Mouse (Mus musculus): ENCODE data around the gene Wee1. TPM values are rescaled to one million over a fixed set of nuclear protein-coding genes. Genes with fewer than 3 reads are reported as not detected.

Gene Wee1
- 3.8 and 7.9 TPM in 2 replicates for polyA plus RNA-seq (2014; fragmentation: Nextera tagmentation; extraction: Ambion mirVana)

GRCm38 (mm10) chr7:110121516-110122288 is at the start of gene Wee1:
Wee1 (plus strand) TSS chr7:110122046.
- DNase-seq: peak; percentile 99
- WGBS: under 1% methylated on average over 81 of the region's 81 CpGs

DNA sequence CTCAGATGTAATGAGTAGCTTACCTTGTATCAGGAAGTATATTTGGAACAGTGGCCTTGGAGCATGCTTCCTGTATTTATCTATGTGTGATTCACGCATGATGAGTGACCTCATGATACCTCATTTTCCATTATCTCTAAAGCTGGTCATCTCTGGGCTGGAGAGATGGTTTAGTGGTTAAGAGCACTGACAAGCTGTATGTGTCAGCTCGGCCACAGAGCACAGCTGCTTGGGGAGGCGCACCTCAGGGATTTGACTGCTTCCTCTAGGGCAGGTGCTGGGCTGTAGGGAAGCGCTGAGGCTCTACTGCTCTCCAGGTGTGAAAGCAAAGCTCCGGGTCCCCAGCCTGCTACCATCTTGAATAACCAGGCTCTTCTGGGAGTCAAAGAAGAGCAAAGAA is 43.7 kb upstream of the Wee1 start:
- Histone ChIP-seq H3K4me2 (ENCODE audit: low read length) (no peak overlapping the region), H3K27ac (replicated peaks; ENCODE audit: low read depth, low read length) (no peak overlapping the region), H3K4me3 (replicated peaks; ENCODE audit: low read depth, low read length) (no peak overlapping the region), H3K27me3 (ENCODE audit: control insufficient read depth, insufficient read depth, low read length) (no peaks in the 10 kb centered on the region), H3K9me3 (ENCODE audit: control insufficient read depth, low read length) (no peaks in the 10 kb centered on the region), H3K4me1 (ENCODE audit: control insufficient read depth, insufficient read depth, low read length) (no peaks in the 10 kb centered on the region), H3K36me3 (ENCODE audit: control insufficient read depth, insufficient read depth, low read length) (peaks cover 92% of the 10 kb centered on the region), H3K9ac (replicated peaks; ENCODE audit: low read length) (no peak overlapping the region)
- no peak for ATAC-seq (ENCODE audit: low FRiP score, low TSS enrichment)
- no peak for DNase-seq
- WGBS: 97% methylated on average over 5 of the region's 5 CpGs

More at GRCm38 (mm10) chr7:110121516-110122288, at the start of gene Wee1:
- Histone ChIP-seq H3K36me3 (ENCODE audit: control insufficient read depth, insufficient read depth, low read length) (no peaks in the 10 kb centered on the region), H3K4me2 (ENCODE audit: low read length) (peak within 1 kb of the TSS; percentile 87), H3K27me3 (ENCODE audit: control insufficient read depth, insufficient read depth, low read length) (no peaks in the 10 kb centered on the region), H3K27ac (replicated peaks; ENCODE audit: low read depth, low read length) (peak within 1 kb of the TSS; percentile 67), H3K9ac (replicated peaks; ENCODE audit: low read length) (peak within 1 kb of the TSS; percentile 59), H3K9me3 (ENCODE audit: control insufficient read depth, low read length) (no peaks in the 10 kb centered on the region), H3K4me1 (ENCODE audit: control insufficient read depth, insufficient read depth, low read length) (0 out of 2 replicates have a peak, but pooled peaks cover 2% of the 10 kb centered on the region), H3K4me3 (replicated peaks; ENCODE audit: low read depth, low read length) (peak within 1 kb of the TSS; percentile 83)
- peak; percentile 96 for ATAC-seq (ENCODE audit: low FRiP score, low TSS enrichment)

DNA sequence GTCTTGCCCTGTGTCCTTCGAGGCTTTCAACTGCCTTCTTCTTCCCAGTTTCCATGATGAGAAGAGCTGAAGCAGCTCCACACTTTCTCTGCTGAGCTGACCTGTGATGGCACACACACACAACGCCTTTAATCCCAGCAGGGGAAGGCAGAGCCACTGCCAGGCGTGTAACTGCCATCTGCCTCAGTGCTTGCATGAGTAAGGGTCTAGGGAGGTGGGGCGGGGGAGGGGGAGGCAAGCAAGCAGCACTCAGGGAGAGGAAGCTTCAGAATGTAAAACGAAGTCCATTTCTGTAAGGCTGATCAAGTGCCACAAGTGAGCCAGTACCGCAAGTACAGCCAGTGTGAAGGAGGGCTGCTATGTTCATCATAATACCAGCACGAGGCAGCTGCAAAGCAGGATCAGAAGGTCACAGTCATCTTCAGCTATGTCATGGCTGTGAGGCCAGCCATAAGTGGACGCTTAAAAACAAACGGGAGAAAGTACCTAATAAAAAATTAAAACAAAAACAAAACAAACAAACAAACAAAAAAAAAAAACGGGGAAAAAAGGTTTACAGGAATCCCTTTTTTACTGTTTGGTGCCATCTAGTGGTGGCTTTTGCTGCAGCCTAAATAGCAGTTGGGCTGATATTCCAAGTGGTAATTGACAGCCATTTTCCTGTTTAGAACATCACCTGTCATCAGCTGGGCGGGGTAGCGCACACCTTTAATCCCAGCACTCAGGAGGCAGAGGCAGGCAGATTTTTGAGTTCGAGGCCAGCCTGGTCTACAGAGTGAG is 38.3 kb upstream of the Wee1 start:
- H3K4me2 ChIP-seq (ENCODE audit: low read length): no peak overlapping the region
- ATAC-seq (ENCODE audit: low FRiP score, low TSS enrichment) (no peak; the same call in 1 of the 2 replicates), DNase-seq (peak; percentile 89)
- no peaks in the 10 kb centered on the region for H3K4me1 ChIP-seq (ENCODE audit: control insufficient read depth, insufficient read depth, low read length)
- no peak overlapping the region for H3K9ac ChIP-seq (replicated peaks; ENCODE audit: low read length)
- H3K4me3 ChIP-seq (replicated peaks; ENCODE audit: low read depth, low read length): no peak overlapping the region
- peaks cover 94% of the 10 kb centered on the region for H3K36me3 ChIP-seq (ENCODE audit: control insufficient read depth, insufficient read depth, low read length)
- H3K9me3 ChIP-seq (ENCODE audit: control insufficient read depth, low read length): no peaks in the 10 kb centered on the region
- H3K27me3 ChIP-seq (ENCODE audit: control insufficient read depth, insufficient read depth, low read length): no peaks in the 10 kb centered on the region
- no peak overlapping the region for H3K27ac ChIP-seq (replicated peaks; ENCODE audit: low read depth, low read length)
- WGBS: 74% methylated on average over 13 of the region's 13 CpGs

GRCm38 (mm10) chr7:110085217-110085616 is 36.6 kb upstream of the Wee1 start:
- Histone ChIP-seq H3K27ac (replicated peaks; ENCODE audit: low read depth, low read length) (no peak overlapping the region), H3K9me3 (ENCODE audit: control insufficient read depth, low read length) (no peaks in the 10 kb centered on the region), H3K36me3 (ENCODE audit: control insufficient read depth, insufficient read depth, low read length) (peaks cover 93% of the 10 kb centered on the region), H3K9ac (replicated peaks; ENCODE audit: low read length) (no peak overlapping the region), H3K4me1 (ENCODE audit: control insufficient read depth, insufficient read depth, low read length) (no peaks in the 10 kb centered on the region), H3K4me3 (replicated peaks; ENCODE audit: low read depth, low read length) (no peak overlapping the region), H3K27me3 (ENCODE audit: control insufficient read depth, insufficient read depth, low read length) (no peaks in the 10 kb centered on the region), H3K4me2 (ENCODE audit: low read length) (no peak overlapping the region)
- DNase-seq (no peak), ATAC-seq (ENCODE audit: low FRiP score, low TSS enrichment) (no peak)

DNA sequence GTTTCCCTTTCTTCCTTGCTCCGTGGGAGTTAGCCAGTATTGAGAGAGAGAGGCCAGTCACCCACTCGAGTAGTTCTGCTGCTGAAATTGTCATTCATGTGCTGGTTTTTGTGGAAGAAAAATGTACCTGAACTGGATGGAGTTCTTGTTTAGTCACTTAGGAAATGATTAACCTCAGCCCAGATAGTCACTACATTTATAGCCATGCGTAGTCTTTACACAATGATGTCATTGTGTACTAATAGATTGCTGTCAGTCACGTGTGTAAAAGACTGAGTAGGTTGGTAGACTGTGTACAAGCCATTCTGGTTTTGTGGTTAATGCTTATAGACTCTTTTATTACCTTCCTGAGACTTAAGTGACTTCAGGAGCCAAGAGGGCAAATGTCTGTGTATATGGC is 33.9 kb upstream of the Wee1 start:
- Histone ChIP-seq H3K36me3 (ENCODE audit: control insufficient read depth, insufficient read depth, low read length) (peaks cover 92% of the 10 kb centered on the region), H3K27me3 (ENCODE audit: control insufficient read depth, insufficient read depth, low read length) (no peaks in the 10 kb centered on the region), H3K27ac (replicated peaks; ENCODE audit: low read depth, low read length) (no peak overlapping the region), H3K9me3 (ENCODE audit: control insufficient read depth, low read length) (no peaks in the 10 kb centered on the region), H3K4me1 (ENCODE audit: control insufficient read depth, insufficient read depth, low read length) (no peaks in the 10 kb centered on the region), H3K9ac (replicated peaks; ENCODE audit: low read length) (no peak overlapping the region), H3K4me2 (ENCODE audit: low read length) (no peak overlapping the region), H3K4me3 (replicated peaks; ENCODE audit: low read depth, low read length) (no peak overlapping the region)
- WGBS: 87% methylated on average over 4 of the region's 4 CpGs
- ATAC-seq (ENCODE audit: low FRiP score, low TSS enrichment) (no peak), DNase-seq (no peak)

DNA sequence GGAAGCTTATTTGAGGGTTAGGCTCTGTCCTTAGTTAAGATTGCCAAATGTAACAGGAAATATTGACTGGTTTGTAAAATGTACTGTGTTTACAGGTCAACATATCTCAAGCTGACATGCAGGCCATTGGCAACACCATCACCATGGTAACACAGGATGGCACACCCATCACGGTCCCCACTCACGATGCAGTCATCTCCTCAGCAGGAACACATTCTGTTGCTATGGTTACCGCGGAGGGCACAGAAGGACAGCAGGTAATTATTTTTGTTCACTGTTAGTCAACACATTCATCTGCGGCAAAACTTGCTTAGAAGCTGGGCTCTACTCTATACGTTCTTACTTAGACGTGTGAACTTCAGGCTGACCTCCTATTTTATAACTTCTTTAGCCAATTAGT is 30.2 kb upstream of the Wee1 start:
- no peak overlapping the region for H3K4me2 ChIP-seq (ENCODE audit: low read length)
- no peaks in the 10 kb centered on the region for H3K4me1 ChIP-seq (ENCODE audit: control insufficient read depth, insufficient read depth, low read length)
- no peak overlapping the region for H3K9ac ChIP-seq (replicated peaks; ENCODE audit: low read length)
- H3K27ac ChIP-seq (replicated peaks; ENCODE audit: low read depth, low read length): no peak overlapping the region
- ATAC-seq (ENCODE audit: low FRiP score, low TSS enrichment): no peak
- H3K4me3 ChIP-seq (replicated peaks; ENCODE audit: low read depth, low read length): no peak overlapping the region
- peak; percentile 52 for DNase-seq
- no peaks in the 10 kb centered on the region for H3K9me3 ChIP-seq (ENCODE audit: control insufficient read depth, low read length)
- peaks cover 93% of the 10 kb centered on the region for H3K36me3 ChIP-seq (ENCODE audit: control insufficient read depth, insufficient read depth, low read length)
- 62% methylated on average over 7 of the region's 7 CpGs for WGBS
- no peaks in the 10 kb centered on the region for H3K27me3 ChIP-seq (ENCODE audit: control insufficient read depth, insufficient read depth, low read length)

GRCm38 (mm10) chr7:110096332-110096731 is 25.5 kb upstream of the Wee1 start:
- 91% methylated on average over 4 of the region's 4 CpGs for WGBS
- H3K36me3 ChIP-seq (ENCODE audit: control insufficient read depth, insufficient read depth, low read length): peaks cover 57% of the 10 kb centered on the region
- no peak overlapping the region for H3K9ac ChIP-seq (replicated peaks; ENCODE audit: low read length)
- no peak for ATAC-seq (ENCODE audit: low FRiP score, low TSS enrichment)
- no peaks in the 10 kb centered on the region for H3K27me3 ChIP-seq (ENCODE audit: control insufficient read depth, insufficient read depth, low read length)
- no peak overlapping the region for H3K4me2 ChIP-seq (ENCODE audit: low read length)
- no peak overlapping the region for H3K27ac ChIP-seq (replicated peaks; ENCODE audit: low read depth, low read length)
- H3K4me3 ChIP-seq (replicated peaks; ENCODE audit: low read depth, low read length): no peak overlapping the region
- H3K4me1 ChIP-seq (ENCODE audit: control insufficient read depth, insufficient read depth, low read length): no peaks in the 10 kb centered on the region
- no peaks in the 10 kb centered on the region for H3K9me3 ChIP-seq (ENCODE audit: control insufficient read depth, low read length)
- DNase-seq: no peak

DNA sequence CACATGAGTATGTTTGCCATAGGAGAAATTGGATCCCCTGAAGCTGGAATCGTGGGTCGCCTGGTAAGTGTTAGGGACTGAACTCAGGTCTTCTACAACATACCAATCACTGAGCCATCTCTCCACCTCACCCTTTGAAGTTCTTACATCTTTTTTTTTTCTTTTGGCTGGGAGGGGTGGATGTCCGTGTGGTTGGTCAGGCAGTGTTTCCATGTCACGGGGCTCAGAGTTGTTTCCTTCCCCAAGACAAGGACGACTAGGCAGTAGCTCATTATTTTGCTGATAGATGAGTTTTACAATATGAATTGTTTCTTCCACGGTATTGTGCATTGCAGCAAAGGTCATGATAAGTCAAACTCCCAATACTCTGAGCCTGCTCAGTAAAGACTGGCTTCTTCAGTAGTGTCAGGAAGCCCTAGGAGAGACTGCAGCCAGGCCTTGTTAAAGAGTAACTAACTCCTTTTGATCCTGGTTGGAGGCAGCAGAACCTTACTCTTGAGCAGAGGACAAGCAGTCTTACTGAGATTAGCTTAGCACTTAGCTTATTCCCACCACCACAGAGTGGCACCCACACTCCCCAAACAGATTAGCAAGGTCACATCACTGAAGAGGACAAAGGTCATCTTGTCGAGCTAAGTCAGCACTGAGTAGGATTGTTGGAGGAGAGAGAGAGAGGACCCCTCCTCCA is 24.6 kb upstream of the Wee1 start:
- H3K27me3 ChIP-seq (ENCODE audit: control insufficient read depth, insufficient read depth, low read length): no peaks in the 10 kb centered on the region
- 75% methylated on average over 7 of the region's 7 CpGs for WGBS
- H3K9ac ChIP-seq (replicated peaks; ENCODE audit: low read length): no peak overlapping the region
- ATAC-seq (ENCODE audit: low FRiP score, low TSS enrichment): no peak
- no peak overlapping the region for H3K4me3 ChIP-seq (replicated peaks; ENCODE audit: low read depth, low read length)
- peaks cover 48% of the 10 kb centered on the region for H3K36me3 ChIP-seq (ENCODE audit: control insufficient read depth, insufficient read depth, low read length)
- no peaks in the 10 kb centered on the region for H3K9me3 ChIP-seq (ENCODE audit: control insufficient read depth, low read length)
- H3K4me1 ChIP-seq (ENCODE audit: control insufficient read depth, insufficient read depth, low read length): no peaks in the 10 kb centered on the region
- no peak overlapping the region for H3K4me2 ChIP-seq (ENCODE audit: low read length)
- H3K27ac ChIP-seq (replicated peaks; ENCODE audit: low read depth, low read length): no peak overlapping the region
- DNase-seq: no peak

Measured in midbrain, embryonic 14.5 days (tissue).